Mouse (Mus musculus) forebrain, postnatal 0 days (tissue): ENCODE measurements around the gene Il12b. TPM values are rescaled to one million over a fixed set of nuclear protein-coding genes. Genes with fewer than 3 reads are reported as not detected.

Experiments used
- ATAC-seq: fragments of 200-750 bp; cut with Nextera tagmentation; 2 replicates; pipeline ENCODE4 v1.8.0; 2017; ENCODE audit warnings: mild to moderate bottlenecking, moderate library complexity
- DNase-seq: peaks from one replicate; pipeline ENCODE4 v3.0.0-alpha.2; 2015
- H3K27ac ChIP-seq: fragments of 300-500 bp; sonication (generic); 2 replicates; pipeline ENCODE4 v1.5.1; 2014; ENCODE audit warnings: low read depth, mild to moderate bottlenecking, antibody characterized with exemption, low read length, moderate library complexity, mixed read lengths
- H3K27me3 ChIP-seq: fragments of 300-500 bp; sonication (generic); 2 replicates; pipeline ENCODE4 v1.6.1; 2014; ENCODE audit warnings: mild to moderate bottlenecking, low read length, mixed read lengths; ENCODE audit not compliant: insufficient read depth
- H3K36me3 ChIP-seq: fragments of 300-500 bp; sonication (generic); 2 replicates; pipeline ENCODE4 v1.6.1; 2014; ENCODE audit warnings: mild to moderate bottlenecking, moderate library complexity; ENCODE audit not compliant: insufficient read depth
- H3K4me1 ChIP-seq: fragments of 300-500 bp; sonication (generic); 2 replicates; pipeline ENCODE4 v1.6.1; 2014; ENCODE audit warnings: antibody characterized with exemption; ENCODE audit not compliant: insufficient read depth
- H3K4me2 ChIP-seq: fragments of 300-500 bp; sonication (generic); 2 replicates; pipeline ENCODE4 v1.6.1; 2014; ENCODE audit warnings: low read depth, mild to moderate bottlenecking, moderate library complexity
- H3K4me3 ChIP-seq: fragments of 300-500 bp; sonication (generic); 2 replicates; pipeline ENCODE4 v1.5.1; 2014; ENCODE audit warnings: low read depth, low read length, mixed read lengths
- H3K9ac ChIP-seq: fragments of 300-500 bp; sonication (generic); 2 replicates; pipeline ENCODE4 v1.6.1; 2014; ENCODE audit warnings: mild to moderate bottlenecking
- H3K9me3 ChIP-seq: fragments of 300-500 bp; sonication (generic); 2 replicates; pipeline ENCODE4 v1.6.1; 2016; ENCODE audit warnings: low read length
- CTCF ChIP-seq: sonication (generic); IDR thresholded peaks from 2 replicates; pipeline ENCODE4 v1.5.1; 2016; ENCODE audit warnings: antibody characterized with exemption, control low read depth, low read depth
- WGBS: fragments of 180-500 bp; shearing (Covaris S2); extraction: QIAGEN DNeasy Blood & Tissue Kit; methylation state at CpG from one replicate; pipeline ENCODE4 v1.1.7; 2014; 5-methylcytosine and 5-hydroxymethylcytosine counted together
- polyA plus RNA-seq: library from polyadenylated mRNA; unstranded; fragments of >200 nt; fragmentation: Nextera tagmentation; extraction: Ambion mirVana; gene quantifications from 2 replicates; pipeline ENCODE4 v1.2.1, GENCODE M21; 2015
- total RNA-seq: library from RNA; depleted of rRNA; stranded (reverse); fragments of >200 nt; gene quantifications from 2 replicates; pipeline ENCODE4 v1.2.3, GENCODE M21; 2014

The Il12b gene
- total and polyA plus RNA-seq, 2 experiments from 2014 or later: not detected

- no peak for DNase-seq
- H3K4me1 ChIP-seq: no peaks in the 10 kb centered on the region
- H3K9me3 ChIP-seq: no peaks in the 10 kb centered on the region
- no peaks in the 10 kb centered on the region for H3K36me3 ChIP-seq
- H3K27ac ChIP-seq: no peak overlapping the region
- H3K4me3 ChIP-seq: no peak overlapping the region
- no peak for TF ChIP-seq CTCF
- WGBS: 65% methylated on average over 3 of the region's 3 CpGs
- H3K4me2 ChIP-seq: no peak overlapping the region
- H3K9ac ChIP-seq: no peak overlapping the region
- ATAC-seq: no peak
- H3K27me3 ChIP-seq: no peaks in the 10 kb centered on the region
Observed at GRCm38 (mm10) chr11:44410413-44410812, 10.6 kb downstream of the Il12b start.

- Histone ChIP-seq H3K9me3 (no peaks in the 10 kb centered on the region), H3K4me3 (no peak overlapping the region), H3K27ac (no peak overlapping the region), H3K9ac (no peak overlapping the region), H3K27me3 (no peaks in the 10 kb centered on the region), H3K4me2 (no peak overlapping the region), H3K4me1 (no peaks in the 10 kb centered on the region), H3K36me3 (no peaks in the 10 kb centered on the region)
- WGBS: 89% methylated on average over 8 of the region's 8 CpGs
- TF ChIP-seq CTCF: peak; percentile 18
- ATAC-seq: no peak
- DNase-seq: no peak
Observed at GRCm38 (mm10) chr11:44412276-44412675, 12.4 kb downstream of the Il12b start.

GRCm38 (mm10) chr11:44413371-44413770, 13.5 kb downstream of the Il12b start:
- no peak for TF ChIP-seq CTCF
- H3K36me3 ChIP-seq: no peaks in the 10 kb centered on the region
- no peaks in the 10 kb centered on the region for H3K27me3 ChIP-seq
- 80% methylated on average over 3 of the region's 3 CpGs for WGBS
- H3K9ac ChIP-seq: no peak overlapping the region
- no peak overlapping the region for H3K27ac ChIP-seq
- no peak overlapping the region for H3K4me2 ChIP-seq
- ATAC-seq (no peak), DNase-seq (no peak)
- no peak overlapping the region for H3K4me3 ChIP-seq
- no peaks in the 10 kb centered on the region for H3K9me3 ChIP-seq
- H3K4me1 ChIP-seq: no peaks in the 10 kb centered on the region

- ATAC-seq (no peak), DNase-seq (no peak)
- no peaks in the 10 kb centered on the region for H3K9me3 ChIP-seq
- no peak overlapping the region for H3K9ac ChIP-seq
- no peak for TF ChIP-seq CTCF
- H3K36me3 ChIP-seq: no peaks in the 10 kb centered on the region
- WGBS: 85% methylated on average over 3 of the region's 3 CpGs
- H3K4me2 ChIP-seq: no peak overlapping the region
- H3K4me3 ChIP-seq: no peak overlapping the region
- no peaks in the 10 kb centered on the region for H3K27me3 ChIP-seq
- H3K27ac ChIP-seq: no peak overlapping the region
- H3K4me1 ChIP-seq: no peaks in the 10 kb centered on the region
Observed at GRCm38 (mm10) chr11:44414605-44415004, 14.7 kb downstream of the Il12b start.

GRCm38 (mm10) chr11:44417403-44417802, 17.5 kb downstream of the Il12b start:
- Histone ChIP-seq H3K4me3 (no peak overlapping the region), H3K4me1 (no peaks in the 10 kb centered on the region), H3K4me2 (no peak overlapping the region), H3K36me3 (no peaks in the 10 kb centered on the region), H3K27me3 (no peaks in the 10 kb centered on the region), H3K9ac (no peak overlapping the region), H3K27ac (no peak overlapping the region), H3K9me3 (no peaks in the 10 kb centered on the region)
- TF ChIP-seq CTCF: no peak
- ATAC-seq (no peak), DNase-seq (no peak)
- 89% methylated on average over 1 of the region's 1 CpGs for WGBS

- 65% methylated on average over 10 of the region's 10 CpGs for WGBS
- H3K4me1 ChIP-seq: no peaks in the 10 kb centered on the region
- no peaks in the 10 kb centered on the region for H3K9me3 ChIP-seq
- ATAC-seq: no peak
- no peak overlapping the region for H3K9ac ChIP-seq
- no peak overlapping the region for H3K4me2 ChIP-seq
- no peak overlapping the region for H3K27ac ChIP-seq
- H3K36me3 ChIP-seq: no peaks in the 10 kb centered on the region
- no peak for DNase-seq
- H3K27me3 ChIP-seq: no peaks in the 10 kb centered on the region
- H3K4me3 ChIP-seq: no peak overlapping the region
- no peak for TF ChIP-seq CTCF
Observed at GRCm38 (mm10) chr11:44422337-44423111, 22.7 kb downstream of the Il12b start.

DNA sequence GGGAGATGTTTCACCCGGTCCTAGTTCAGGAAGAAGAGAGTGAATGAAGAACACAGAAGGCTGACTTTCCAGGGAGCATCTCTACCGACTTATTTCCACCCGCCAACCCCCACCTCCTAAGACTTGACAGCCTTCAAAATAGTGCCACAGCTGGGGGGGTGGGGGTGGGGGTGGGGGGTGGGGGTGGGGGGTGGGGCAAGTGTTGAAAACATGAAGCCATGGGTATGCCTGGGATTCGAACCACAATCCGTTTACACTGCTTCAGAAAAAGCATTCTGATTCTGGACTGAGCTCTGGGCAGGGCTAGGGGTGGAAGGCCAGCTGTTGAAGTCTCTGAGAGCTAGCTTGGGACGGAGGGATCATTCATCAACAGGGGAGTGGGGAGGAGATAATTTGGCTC, 23.4 kb downstream of the Il12b start:
- Histone ChIP-seq H3K4me3 (no peak overlapping the region), H3K27ac (no peak overlapping the region), H3K36me3 (no peaks in the 10 kb centered on the region), H3K9me3 (no peaks in the 10 kb centered on the region), H3K4me2 (no peak overlapping the region), H3K4me1 (no peaks in the 10 kb centered on the region), H3K27me3 (no peaks in the 10 kb centered on the region), H3K9ac (no peak overlapping the region)
- 49% methylated on average over 6 of the region's 6 CpGs for WGBS
- ATAC-seq: no peak
- TF ChIP-seq CTCF: no peak
- no peak for DNase-seq
